8 mouse cellular contexts compared by ENCODE assay signal in genomic region chr17:23802746-23803365, GRCm38 (mm10). TPM values are rescaled to one million over a fixed set of nuclear protein-coding genes. Genes with fewer than 3 reads are reported as not detected.
A peak's percentile ranks its signal among the peaks of the same experiment; 100 is the strongest.
DNase-seq lines count a peak whose midpoint lies in the region; ATAC-seq lines count a peak whose summit lies in the region.

No protein-coding gene starts in this region.

- H3K4me2 ChIP-seq in lung, embryonic 16.5 days (ENCODE audit: low read depth, low read length) = peak overlapping the region; percentile 61

- H3K4me3 ChIP-seq in lung, embryonic 16.5 days (ENCODE audit: low read length) = peak overlapping the region; percentile 94

- no peaks in the 10 kb centered on the region for H3K27me3 ChIP-seq in lung, embryonic 16.5 days (ENCODE audit: control insufficient read depth, insufficient read depth, low read depth, low read length)

- peak; percentile 94 to 96 for ATAC-seq in hematopoietic stem cell, adult 5-6 weeks (replicated peaks in 1 of 2; ENCODE audit: insufficient read depth in 1 of 2, low FRiP score in 2 of 2, low TSS enrichment in 1 of 2, low read depth in 1 of 2, poor library complexity in 2 of 2, severe bottlenecking in 2 of 2)
- peak; percentile 99 for ATAC-seq in lung, embryonic 16.5 days (ENCODE audit: low read depth)

- peak overlapping the region; percentile 95 for H3K27ac ChIP-seq in lung, embryonic 16.5 days (ENCODE audit: low read length)

- WGBS in lung, embryonic 16.5 days = under 1% methylated on average over 56 of the region's 60 CpGs

- peaks cover under 1% of the 10 kb centered on the region; the same call in 1 of the 2 replicates for H3K36me3 ChIP-seq in lung, embryonic 16.5 days (ENCODE audit: control insufficient read depth, insufficient read depth, low read length)

- H3K9ac ChIP-seq in lung, embryonic 16.5 days (ENCODE audit: low read length) = peak overlapping the region; percentile 97

- H3K9me3 ChIP-seq in lung, embryonic 16.5 days (ENCODE audit: control insufficient read depth, low read length) = no peaks in the 10 kb centered on the region

- peaks cover 23% of the 10 kb centered on the region for H3K4me1 ChIP-seq in lung, embryonic 16.5 days (replicated peaks; ENCODE audit: control insufficient read depth, insufficient read depth, low read length)

- DNase-seq in MEL-GATA-1-ER (ENCODE audit: extremely low read depth, low read depth) = peak; percentile 98
- peak; percentile 96 for DNase-seq in cerebellum, adult 8-10 months
- peak; percentile 99 for DNase-seq in forelimb bud, embryonic 11.5 days (ENCODE audit: low read depth, low spot score)
- DNase-seq in layer of hippocampus, adult 9-10 months (ENCODE audit: low spot score) = peak; percentile 92
- DNase-seq in ovary, postnatal 10 days (ENCODE audit: low spot score) = peak; percentile 85
- DNase-seq in thymus, postnatal 10 days (ENCODE audit: low spot score in 2 of 2) = peak; percentile 94 to 99

RNA-seq across cellular contexts. Expression of gene Srrm2, which starts 12.5 kb away (rescaled TPM):
- total RNA-seq in hematopoietic stem cell, adult 5-6 weeks (2017) = 133 and 212 TPM in 2 replicates
- polyA plus RNA-seq in lung, embryonic 16.5 days (2015; fragmentation: Nextera tagmentation; extraction: Ambion mirVana) = 411 and 414 TPM in 2 replicates

RNA-seq across cellular contexts. Expression of gene Flywch2, which starts 17.0 kb away (rescaled TPM):
- 6.3 and 9.1 TPM in 2 replicates for total RNA-seq in hematopoietic stem cell, adult 5-6 weeks (2017)
- polyA plus RNA-seq in lung, embryonic 16.5 days (2015; fragmentation: Nextera tagmentation; extraction: Ambion mirVana) = 29.0 and 31.4 TPM in 2 replicates

RNA-seq across cellular contexts. Expression of gene Elob, which starts 26.1 kb away (rescaled TPM):
- 82.3 and 105 TPM in 2 replicates for total RNA-seq in hematopoietic stem cell, adult 5-6 weeks (2017)
- 980 and 1,001 TPM in 2 replicates for polyA plus RNA-seq in lung, embryonic 16.5 days (2015; fragmentation: Nextera tagmentation; extraction: Ambion mirVana)

RNA-seq across cellular contexts. Expression of gene Flywch1, which starts 31.5 kb away (rescaled TPM):
- 26.3 and 33.2 TPM in 2 replicates for total RNA-seq in hematopoietic stem cell, adult 5-6 weeks (2017)
- polyA plus RNA-seq in lung, embryonic 16.5 days (2015; fragmentation: Nextera tagmentation; extraction: Ambion mirVana) = 61.3 and 65.2 TPM in 2 replicates

RNA-seq across cellular contexts. Expression of gene Prss33, which starts 33.0 kb away (rescaled TPM):
- total RNA-seq in hematopoietic stem cell, adult 5-6 weeks (2017) = 0.65 TPM in 1 of 2 replicates, not detected in the other
- polyA plus RNA-seq in lung, embryonic 16.5 days (2015; fragmentation: Nextera tagmentation; extraction: Ambion mirVana) = not detected in 2 replicates

Comparison
In these comparisons a context has a peak if more than half of its experiments do, and no peak if none do; other contexts are left out.
1. Peak in every context shown above with its lines: DNase-seq, ATAC-seq, H3K4me3 ChIP-seq and H3K27ac ChIP-seq.